Mouse (Mus musculus): ENCODE results near the gene Dmrt1.

DNA sequence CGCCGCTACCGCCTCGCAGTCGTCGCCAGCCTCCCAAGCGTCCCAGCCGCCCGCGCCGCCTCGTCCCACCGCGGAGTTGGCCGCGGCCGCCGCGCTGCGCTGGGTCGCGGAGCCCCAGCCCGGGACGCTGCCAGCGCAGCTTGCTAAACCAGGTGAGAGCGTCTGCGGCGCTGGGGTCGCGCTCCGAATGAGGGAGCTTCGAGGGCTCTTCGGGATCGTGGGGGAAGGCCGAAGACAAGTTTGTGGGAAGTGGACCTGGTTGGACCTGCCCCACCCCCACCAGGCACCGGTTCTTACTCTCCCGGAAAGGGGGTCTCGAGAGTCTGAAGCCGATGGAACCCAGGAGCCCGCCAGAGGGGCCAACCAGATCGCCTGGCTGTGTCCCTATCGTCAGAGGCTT is 105.7 kb downstream of the Dmrt1 start:
- no peak for TF ChIP-seq CTCF (IDR thresholded peaks at IDR 0.05; ENCODE audit: low read depth, low read length)
- no peak for TF ChIP-seq POLR2A (IDR thresholded peaks at IDR 0.05; ENCODE audit: borderline replicate concordance, low read depth, low read length)
